Mouse (Mus musculus) hematopoietic multipotent progenitor cell, adult 10-12 weeks (in vitro differentiated cells): Measurements from ENCODE around the gene Hhat. TPM values are rescaled to one million over a fixed set of nuclear protein-coding genes. Genes with fewer than 3 reads are reported as not detected.

Experiments
- polyA plus RNA-seq: library from polyadenylated mRNA; stranded (reverse); fragments of >175 nt; gene quantifications from 2 replicates; pipeline ENCODE4 v1.2.3, GENCODE M21; 2012; ENCODE audit warnings: low replicate concordance

Hhat gene
- 2.7 and 5.7 TPM in 2 replicates for polyA plus RNA-seq

GRCm38 (mm10) chr1:192770495-192771331 is at the start of gene Hhat:
TSS of gene Hhat (minus strand) at chr1:192771223.

Other genes with a start within 250 kb of the Hhat start
- not detected in 2 replicates for gene Sertad4, start 84.5 kb upstream of the Hhat start, polyA plus RNA-seq